Mouse (Mus musculus) megakaryocyte, embryonic 14.5 days (primary cell): ENCODE data around the gene Mdfic.

Source experiments
- FLI1 ChIP-seq: IDR thresholded peaks from 2 replicates; pipeline ENCODE4 v1.6.1; 2012; ENCODE audit warnings: low read length, inconsistent platforms, mixed read lengths
- GATA1 ChIP-seq: IDR thresholded peaks from 3 replicates; pipeline ENCODE4 v1.6.1; 2012; ENCODE audit warnings: mixed read lengths, low read length, inconsistent platforms, borderline replicate concordance

DNA sequence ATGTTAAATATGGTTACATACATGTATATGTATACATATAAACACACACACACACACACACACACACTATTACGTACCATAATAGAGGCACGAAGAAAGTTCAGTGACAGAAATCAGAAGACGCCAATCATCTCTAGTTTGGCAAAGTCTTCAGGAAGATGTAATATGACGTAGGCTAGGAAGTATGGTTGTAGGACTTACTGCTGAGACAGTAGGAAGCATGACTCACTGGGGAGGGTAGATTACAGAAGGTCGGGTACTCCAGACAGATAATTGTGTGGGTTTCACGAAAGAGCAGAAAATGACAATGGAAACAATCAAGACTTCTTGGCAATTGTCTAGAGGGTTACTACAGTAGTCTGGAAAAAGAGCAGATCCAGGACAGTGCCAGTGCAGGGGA lies 6.0 kb downstream of the Mdfic start:
- no peak for TF ChIP-seq GATA1
- no peak for TF ChIP-seq FLI1
